Comparison of ENCODE assay signal across 8 mouse cellular contexts in genomic region chrX:160994543-160995121, GRCm38 (mm10). TPM values are rescaled to one million over a fixed set of nuclear protein-coding genes. Genes with fewer than 3 reads are reported as not detected.
DNase-seq lines count a peak whose midpoint lies in the region; ATAC-seq and TF ChIP-seq lines count a peak whose summit lies in the region.

Gene Cdkl5, minus strand, starts transcription at chrX:160994704.

- TF ChIP-seq POLR2A in lung, adult 2 months (IDR thresholded peaks at IDR 0.05; ENCODE audit: borderline replicate concordance, extremely low read depth, low read depth, low read length) = peak; percentile 76; the same call in 1 of the 2 replicates

- ATAC-seq in forebrain, embryonic 15.5 days (replicated peaks) = peak; percentile 95
- ATAC-seq in neutrophil, adult 5-6 weeks (ENCODE audit: extremely low read depth, insufficient number of reproducible peaks, low FRiP score, poor library complexity, severe bottlenecking) = peak; percentile 98

- peak within 1 kb of the TSS; percentile 62 for H3K9ac ChIP-seq in forebrain, embryonic 15.5 days (replicated peaks)

- intact Hi-C loops in heart, postnatal 25 days (cut with DNase I) = loop anchor here (5.0 kb wide), 2 partner anchors 57 to 227 kb away; partner anchors contain the start of gene Rs1

- TF ChIP-seq CTCF in lung, adult 2 months (IDR thresholded peaks at IDR 0.05; ENCODE audit: insufficient read depth, low read length) = no peak

- no peaks in the 10 kb centered on the region for H3K36me3 ChIP-seq in forebrain, embryonic 15.5 days

- peak within 1 kb of the TSS; percentile 68 for H3K4me3 ChIP-seq in forebrain, embryonic 15.5 days
- H3K4me3 ChIP-seq in lung, adult 2 months (replicated peaks; ENCODE audit: extremely low read depth, low read depth, low read length) = peak within 1 kb of the TSS; percentile 88

- 20% methylated on average over 53 of the region's 53 CpGs for WGBS in forebrain, embryonic 15.5 days
- WGBS in lung, adult 2 months = 30% methylated on average over 53 of the region's 53 CpGs

- H3K27ac ChIP-seq in forebrain, embryonic 15.5 days (replicated peaks) = peak within 1 kb of the TSS; percentile 93

- peak; percentile 94 for DNase-seq in ES-CJ7 (ENCODE audit: low read depth, low spot score)
- peak; percentile 96 for DNase-seq in cerebellum, adult 11 months
- peak; percentile 90 for DNase-seq in heart, postnatal 25 days (ENCODE audit: low spot score)
- DNase-seq in layer of hippocampus, adult 18-20 months (ENCODE audit: low spot score in 2 of 2) = peak; percentile 93 to 96
- peak; percentile 89 for DNase-seq in lung, adult 2 months
- DNase-seq in thymus, adult 18-20 months = peak; percentile 90 to 93

- peaks cover 16% of the 10 kb centered on the region for H3K4me1 ChIP-seq in forebrain, embryonic 15.5 days
- 0 out of 2 replicates have a peak, but pooled peaks cover 2% of the 10 kb centered on the region for H3K4me1 ChIP-seq in lung, adult 2 months (ENCODE audit: control insufficient read depth, insufficient read depth, low read length)

- peak within 1 kb of the TSS; percentile 53 for H3K4me2 ChIP-seq in forebrain, embryonic 15.5 days (replicated peaks)

- H3K9me3 ChIP-seq in forebrain, embryonic 15.5 days = no peaks in the 10 kb centered on the region

- H3K27me3 ChIP-seq in forebrain, embryonic 15.5 days = no peaks in the 10 kb centered on the region

RNA-seq across cellular contexts. Expression of gene Cdkl5, which starts in this region (rescaled TPM):
- 5.9 and 6.2 TPM in 2 replicates for polyA plus RNA-seq in forebrain, embryonic 15.5 days (2015; fragmentation: Nextera tagmentation; extraction: Ambion mirVana)
- 1 to 10 TPM; 5.6 to 6.6 TPM for total RNA-seq in heart, postnatal 25 days (2021)
- 100 to 1,000 TPM; 104 to 108 TPM for total RNA-seq in layer of hippocampus, adult 18-20 months (2021)
- polyA plus RNA-seq in lung, adult 2 months (2012; rRNA removed) = 4.9 and 7.1 TPM in 2 replicates
- total RNA-seq in neutrophil, adult 5-6 weeks (2017) = 1.4 and 2.2 TPM in 2 replicates

Comparison
In these comparisons a context has a peak if more than half of its experiments do, and no peak if none do; other contexts are left out.
1. Peak in every context shown above with its lines: DNase-seq, ATAC-seq, H3K4me3 ChIP-seq and H3K27ac ChIP-seq.
2. RNA of gene Cdkl5 (total RNA-seq): 104 to 108 TPM in layer of hippocampus, adult 18-20 months; 5.6 to 6.6 TPM in heart, postnatal 25 days and 1.4 to 2.2 TPM in neutrophil, adult 5-6 weeks; every median in the first group is over 10 times any median in the second.